Mouse (Mus musculus) MEL (cell line): ENCODE measurements around the gene Ppfibp2. TPM values are rescaled to one million over a fixed set of nuclear protein-coding genes. Genes with fewer than 3 reads are reported as not detected.

Experiments
- DNase-seq: peaks from one replicate; pipeline ENCODE4 v3.0.0; 2011; ENCODE audit warnings: low read depth, low spot score
- H3K27ac ChIP-seq: 2 replicates; pipeline ENCODE4 v1.5.1; 2012; ENCODE audit warnings: low read depth, mild to moderate bottlenecking, control low read depth, low read length, moderate library complexity; ENCODE audit not compliant: control insufficient read depth
- H3K27me3 ChIP-seq, 2 experiments: fragments of 150-350 bp in 1 of 2; sonication (generic) in 1 of 2; 2 replicates each; pipeline ENCODE4 v1.6.1; 2012; ENCODE audit warnings: low read length in 2 of 2, mild to moderate bottlenecking in 2 of 2, improper control_type of control experiment in 1 of 2, moderate library complexity in 1 of 2; ENCODE audit not compliant: insufficient read depth in 2 of 2, control insufficient read depth in 1 of 2
- H3K36me3 ChIP-seq, 2 experiments: 2 replicates each; pipeline ENCODE4 v1.6.1; 2012 to 2014; ENCODE audit warnings: low read length in 2 of 2, improper control_type of control experiment in 1 of 2, inconsistent platforms in 1 of 2, mild to moderate bottlenecking in 1 of 2; ENCODE audit not compliant: insufficient read depth in 2 of 2, control insufficient read depth in 1 of 2
- H3K4me1 ChIP-seq, 2 experiments: fragments of 150-350 bp in 1 of 2; sonication (generic) in 1 of 2; 2 replicates each; pipeline ENCODE4 v1.6.1; 2012; ENCODE audit warnings: low read length in 2 of 2, improper control_type of control experiment in 1 of 2, mild to moderate bottlenecking in 1 of 2; ENCODE audit not compliant: insufficient read depth in 2 of 2, control insufficient read depth in 1 of 2
- H3K4me3 ChIP-seq, 2 experiments: fragments of 150-350 bp in 1 of 2; sonication (generic) in 1 of 2; 2 replicates each; pipeline ENCODE4 v1.5.1; 2012; ENCODE audit warnings: low read depth in 2 of 2, low read length in 2 of 2, mild to moderate bottlenecking in 2 of 2, moderate library complexity in 2 of 2, control low read depth in 1 of 2, improper control_type of control experiment in 1 of 2; ENCODE audit not compliant: control insufficient read depth in 1 of 2, insufficient read depth in 1 of 2
- H3K79me2 ChIP-seq: 2 replicates; pipeline ENCODE4 v1.6.1; 2012; ENCODE audit warnings: mild to moderate bottlenecking, low read length, moderate library complexity; ENCODE audit not compliant: control insufficient read depth, poor library complexity, insufficient read depth
- H3K9ac ChIP-seq: 2 replicates; pipeline ENCODE4 v1.6.1; 2012; ENCODE audit warnings: low read depth, mild to moderate bottlenecking, control low read depth, low read length, moderate library complexity; ENCODE audit not compliant: control insufficient read depth, poor library complexity, severe bottlenecking
- H3K9me3 ChIP-seq: fragments of 150-350 bp; sonication (generic); replicated peaks from 2 replicates; pipeline ENCODE4 v1.6.1; 2012; ENCODE audit warnings: mild to moderate bottlenecking, low read length, improper control_type of control experiment, moderate library complexity; ENCODE audit not compliant: insufficient read depth
- E2F4 ChIP-seq: IDR thresholded peaks from 2 replicates; pipeline ENCODE4 v1.6.1; 2011; ENCODE audit warnings: low read depth, low read length, improper control_type of control experiment, borderline replicate concordance
- ELF1 ChIP-seq: IDR thresholded peaks from 2 replicates; pipeline ENCODE4 v1.6.1; 2014; ENCODE audit warnings: low read depth, mild to moderate bottlenecking, inconsistent platforms, low read length, improper control_type of control experiment, moderate library complexity
- ETS1 ChIP-seq: IDR thresholded peaks from 2 replicates; pipeline ENCODE4 v1.6.1; 2012; ENCODE audit warnings: low read depth, mild to moderate bottlenecking, inconsistent platforms, low read length, improper control_type of control experiment, moderate library complexity
- GATA1 ChIP-seq: IDR thresholded peaks from 2 replicates; pipeline ENCODE4 v1.6.1; 2011; ENCODE audit warnings: low read depth, low read length, improper control_type of control experiment
- HCFC1 ChIP-seq: IDR thresholded peaks from 2 replicates; pipeline ENCODE4 v1.6.1; 2012; ENCODE audit warnings: low read depth, mild to moderate bottlenecking, inconsistent platforms, low read length, improper control_type of control experiment, moderate library complexity
- JUND ChIP-seq: IDR thresholded peaks from 2 replicates; pipeline ENCODE4 v1.6.1; 2011; ENCODE audit warnings: low read depth, mild to moderate bottlenecking, improper control_type of control experiment, low read length
- KAT2A ChIP-seq: conservative IDR thresholded peaks from 2 replicates; pipeline ENCODE4 v1.6.1; 2012; ENCODE audit warnings: low read depth, low read length, improper control_type of control experiment, inconsistent platforms
- MAFK ChIP-seq: IDR thresholded peaks from 2 replicates; pipeline ENCODE4 v1.6.1; 2011; ENCODE audit warnings: low read depth, mild to moderate bottlenecking, low read length, improper control_type of control experiment, borderline replicate concordance
- MAX ChIP-seq: IDR thresholded peaks from 2 replicates; pipeline ENCODE4 v1.6.1; 2011; ENCODE audit warnings: low read length, improper control_type of control experiment
- MYB ChIP-seq: IDR thresholded peaks from 2 replicates; pipeline ENCODE4 v1.6.1; 2011; ENCODE audit warnings: mild to moderate bottlenecking, low read depth, low read length, improper control_type of control experiment
- MYC ChIP-seq: IDR thresholded peaks from 2 replicates; pipeline ENCODE4 v1.6.1; 2011; ENCODE audit warnings: low read depth, mild to moderate bottlenecking, low read length, improper control_type of control experiment, moderate library complexity
- NELFE ChIP-seq: IDR thresholded peaks from 2 replicates; pipeline ENCODE4 v1.6.1; 2011; ENCODE audit warnings: low read depth, low read length, improper control_type of control experiment
- NRF1 ChIP-seq: IDR thresholded peaks from 2 replicates; pipeline ENCODE4 v1.6.1; 2014; ENCODE audit warnings: low read depth, mild to moderate bottlenecking, inconsistent platforms, low read length, improper control_type of control experiment, moderate library complexity; ENCODE audit not compliant: poor library complexity, insufficient read depth, severe bottlenecking
- POLR2A ChIP-seq, 2 experiments: IDR thresholded peaks; 2 replicates each; pipeline ENCODE4 v1.6.1; 2011 to 2012; ENCODE audit warnings: low read length in 2 of 2, mild to moderate bottlenecking in 2 of 2, control low read depth in 1 of 2, improper control_type of control experiment in 1 of 2, low read depth in 1 of 2, moderate library complexity in 1 of 2; ENCODE audit not compliant: control insufficient read depth in 1 of 2, insufficient read depth in 1 of 2, poor library complexity in 1 of 2
- POLR2AphosphoS2 ChIP-seq: IDR thresholded peaks from 2 replicates; pipeline ENCODE4 v1.6.1; 2011; ENCODE audit warnings: low read length, improper control_type of control experiment
- POLR2AphosphoS5 ChIP-seq: IDR thresholded peaks from 2 replicates; pipeline ENCODE4 v1.6.1; 2012; ENCODE audit warnings: low read depth, borderline replicate concordance, mild to moderate bottlenecking, inconsistent platforms, low read length, moderate library complexity, mixed read lengths
- RAD21 ChIP-seq: IDR thresholded peaks from 2 replicates; pipeline ENCODE4 v1.6.1; 2011; ENCODE audit warnings: mild to moderate bottlenecking, low read depth, low read length, improper control_type of control experiment
- RCOR1 ChIP-seq: IDR thresholded peaks from 2 replicates; pipeline ENCODE4 v1.6.1; 2012; ENCODE audit warnings: low read depth, mild to moderate bottlenecking, inconsistent platforms, low read length, improper control_type of control experiment
- SIN3A ChIP-seq: IDR thresholded peaks from 2 replicates; pipeline ENCODE4 v1.6.1; 2012; ENCODE audit warnings: low read length, improper control_type of control experiment, inconsistent platforms
- SMC3 ChIP-seq: IDR thresholded peaks from 2 replicates; pipeline ENCODE4 v1.6.1; 2011; ENCODE audit warnings: low read depth, low read length, improper control_type of control experiment
- TBP ChIP-seq: IDR thresholded peaks from 2 replicates; pipeline ENCODE4 v1.8.0; 2011; ENCODE audit warnings: low read depth, low read length, improper control_type of control experiment
- TCF12 ChIP-seq: IDR thresholded peaks from 2 replicates; pipeline ENCODE4 v1.6.1; 2014; ENCODE audit warnings: low read depth, mild to moderate bottlenecking, inconsistent platforms, low read length, improper control_type of control experiment, moderate library complexity
- UBTF ChIP-seq: IDR thresholded peaks from 2 replicates; pipeline ENCODE4 v1.6.1; 2012; ENCODE audit warnings: low read depth, mild to moderate bottlenecking, inconsistent platforms, low read length, improper control_type of control experiment, moderate library complexity, borderline replicate concordance; ENCODE audit not compliant: insufficient read depth
- ZC3H11A ChIP-seq: IDR thresholded peaks from 2 replicates; pipeline ENCODE4 v1.6.1; 2012; ENCODE audit warnings: low read depth, mild to moderate bottlenecking, inconsistent platforms, low read length, improper control_type of control experiment
- ZKSCAN1 ChIP-seq: IDR thresholded peaks from 2 replicates; pipeline ENCODE4 v1.6.1; 2012; ENCODE audit warnings: low read depth, mild to moderate bottlenecking, inconsistent platforms, low read length, improper control_type of control experiment, moderate library complexity
- ZMIZ1 ChIP-seq: IDR thresholded peaks from 2 replicates; pipeline ENCODE4 v1.6.1; 2012; ENCODE audit warnings: low read depth, mild to moderate bottlenecking, inconsistent platforms, low read length, improper control_type of control experiment, moderate library complexity
- polyA plus RNA-seq, 2 experiments: library from polyadenylated mRNA; stranded (reverse) in 1 of 2; unstranded in 1 of 2; fragments of >175 nt in 1 of 2; fragments of >200 nt in 1 of 2; gene quantifications; 2 replicates each; pipeline versions ENCODE4 v1.2.1 to v1.2.4; 2012; ENCODE audit warnings: low replicate concordance in 2 of 2, low read depth in 1 of 2; ENCODE audit not compliant: insufficient read length in 2 of 2, insufficient read depth in 1 of 2, missing spikeins in 1 of 2
- total RNA-seq: library from RNA; depleted of rRNA; stranded (reverse); fragments of 300-350 nt; gene quantifications from 2 replicates; pipeline ENCODE4 v1.2.3, GENCODE M21; 2012

Ppfibp2 gene
- total and polyA plus RNA-seq, 3 experiments = not detected

GRCm38 (mm10) chr7:107705941-107706340 is 110.9 kb downstream of the Ppfibp2 start:
- Histone ChIP-seq H3K4me3 (no peak overlapping the region), H3K9me3 (no peaks in the 10 kb centered on the region), H3K79me2 (no peaks in the 10 kb centered on the region), H3K36me3 (no peaks in the 10 kb centered on the region), H3K27ac (no peak overlapping the region), H3K27me3 (no peaks in the 10 kb centered on the region), H3K9ac (no peak overlapping the region), H3K4me1 (no peaks in the 10 kb centered on the region)
- no peak for TF ChIP-seq POLR2AphosphoS2
- TF ChIP-seq ELF1 = no peak
- TF ChIP-seq ETS1 = no peak
- no peak for TF ChIP-seq ZKSCAN1
- TF ChIP-seq SIN3A = no peak
- TF ChIP-seq E2F4 = no peak
- no peak for TF ChIP-seq ZMIZ1
- no peak for TF ChIP-seq MAX
- no peak for TF ChIP-seq RAD21
- no peak for TF ChIP-seq ZC3H11A
- no peak for TF ChIP-seq TCF12
- no peak for TF ChIP-seq POLR2A (IDR thresholded peaks at IDR 0.05; ENCODE audit: control insufficient read depth in 1 of 2, insufficient read depth in 1 of 2, low read depth in 1 of 2, low read length in 2 of 2, poor library complexity in 1 of 2)
- TF ChIP-seq SMC3 = no peak
- TF ChIP-seq KAT2A = no peak
- no peak for TF ChIP-seq GATA1
- TF ChIP-seq POLR2AphosphoS5 = no peak
- DNase-seq = no peak

GRCm38 (mm10) chr7:107707650-107708049 is 112.6 kb downstream of the Ppfibp2 start:
- H3K9me3 ChIP-seq = no peaks in the 10 kb centered on the region
- DNase-seq = no peak
- H3K79me2 ChIP-seq = no peaks in the 10 kb centered on the region
- TF ChIP-seq NELFE = no peak
- TF ChIP-seq ETS1 = no peak
- TF ChIP-seq RCOR1 = no peak
- no peak for TF ChIP-seq JUND
- TF ChIP-seq MYB = no peak
- TF ChIP-seq ZMIZ1 = no peak
- TF ChIP-seq ZKSCAN1 = no peak
- no peak for TF ChIP-seq POLR2A (IDR thresholded peaks at IDR 0.05; ENCODE audit: control insufficient read depth in 1 of 2, insufficient read depth in 1 of 2, low read depth in 1 of 2, low read length in 2 of 2, poor library complexity in 1 of 2)
- TF ChIP-seq E2F4 = no peak
- no peak for TF ChIP-seq MYC
- no peak for TF ChIP-seq POLR2AphosphoS5
- no peak for TF ChIP-seq UBTF
- no peak for TF ChIP-seq TBP
- no peak for TF ChIP-seq HCFC1
- TF ChIP-seq RAD21 = no peak
- no peak for TF ChIP-seq MAFK
- TF ChIP-seq NRF1 = no peak
- TF ChIP-seq SIN3A = no peak
- TF ChIP-seq GATA1 = no peak
- no peak for TF ChIP-seq MAX
- no peak overlapping the region for H3K27ac ChIP-seq
- no peaks in the 10 kb centered on the region for H3K27me3 ChIP-seq
- no peak overlapping the region for H3K9ac ChIP-seq
- H3K4me3 ChIP-seq = no peak overlapping the region
- H3K36me3 ChIP-seq = no peaks in the 10 kb centered on the region
- H3K4me1 ChIP-seq = no peaks in the 10 kb centered on the region
